Mouse (Mus musculus) spleen, adult 2 months (tissue): ENCODE measurements around the gene Ube2j2. TPM values are rescaled to one million over a fixed set of nuclear protein-coding genes. Genes with fewer than 3 reads are reported as not detected.
A peak's percentile ranks its signal among the peaks of the same experiment; 100 is the strongest.

Source experiments
- DNase-seq, 2 experiments: peaks; one replicate each; pipeline versions ENCODE4 v3.0.0 to v3.0.0-alpha.2; 2012 to 2021; ENCODE audit warnings: low spot score in 2 of 2, low read depth in 1 of 2
- H3K27ac ChIP-seq: fragments of 200-500 bp; 2 replicates; pipeline ENCODE4 v1.5.1; 2012; ENCODE audit warnings: low read length, inconsistent platforms; ENCODE audit not compliant: insufficient read depth
- H3K27me3 ChIP-seq: fragments of 200-500 bp; 2 replicates; pipeline ENCODE4 v1.6.1; 2012; ENCODE audit warnings: mild to moderate bottlenecking, moderate library complexity, low read length, inconsistent platforms; ENCODE audit not compliant: control insufficient read depth, insufficient read depth
- H3K36me3 ChIP-seq: fragments of 200-500 bp; 2 replicates; pipeline ENCODE4 v1.6.1; 2012; ENCODE audit warnings: mild to moderate bottlenecking, low read length, inconsistent platforms; ENCODE audit not compliant: control insufficient read depth, insufficient read depth
- H3K4me1 ChIP-seq: fragments of 200-500 bp; 2 replicates; pipeline ENCODE4 v1.6.1; 2011; ENCODE audit warnings: inconsistent platforms; ENCODE audit not compliant: control insufficient read depth, insufficient read depth, insufficient read length
- H3K4me3 ChIP-seq: fragments of 200-500 bp; 2 replicates; pipeline ENCODE4 v1.5.1; 2011; ENCODE audit warnings: mild to moderate bottlenecking, inconsistent platforms; ENCODE audit not compliant: insufficient read depth, insufficient read length; ENCODE audit errors: extremely low read depth
- CTCF ChIP-seq: fragments of 200-500 bp; IDR thresholded peaks from 2 replicates; pipeline ENCODE4 v1.5.1; 2011; ENCODE audit warnings: mild to moderate bottlenecking, inconsistent platforms; ENCODE audit not compliant: insufficient read depth, insufficient read length, insufficient replicate concordance; ENCODE audit errors: extremely low read depth
- POLR2A ChIP-seq: fragments of 200-500 bp; IDR thresholded peaks from 2 replicates; pipeline ENCODE4 v1.6.1; 2011; ENCODE audit warnings: low read depth, low read length, inconsistent platforms
- WGBS: fragments of 180-500 bp; shearing (Covaris S2); methylation state at CpG from one replicate; pipeline ENCODE4 v1.1.7; 2018; 5-methylcytosine and 5-hydroxymethylcytosine counted together
- polyA plus RNA-seq: library from polyadenylated mRNA; depleted of rRNA; stranded (reverse); fragments of >200 nt; gene quantifications from 2 replicates; pipeline ENCODE4 v1.2.3, GENCODE M21; 2012; rRNA removed

The Ube2j2 gene
- polyA plus RNA-seq, 1 experiment: 53.6 TPM

- WGBS: under 1% methylated on average over 70 of the region's 70 CpGs
- no peaks in the 10 kb centered on the region for H3K27me3 ChIP-seq
- H3K4me1 ChIP-seq: peaks cover 15% of the 10 kb centered on the region
- peak overlapping the region; percentile 98 for H3K27ac ChIP-seq
- DNase-seq: peak; percentile 89
- TF ChIP-seq POLR2A (0 out of 2 replicates have a peak, but pooled peaks have one; percentile 33), CTCF (no peak)
- peak overlapping the region; percentile 95 for H3K4me3 ChIP-seq
- H3K36me3 ChIP-seq: peaks cover 11% of the 10 kb centered on the region
Observed at GRCm38 (mm10) chr4:155992906-155993547, 49.4 kb downstream of the Ube2j2 start.

GRCm38 (mm10) chr4:155993606-155994005 lies 50.0 kb downstream of the Ube2j2 start:
- DNase-seq: no peak
- H3K27ac ChIP-seq: peak overlapping the region; percentile 98
- H3K27me3 ChIP-seq: no peaks in the 10 kb centered on the region
- peaks cover 11% of the 10 kb centered on the region for H3K36me3 ChIP-seq
- peak overlapping the region; percentile 95 for H3K4me3 ChIP-seq
- TF ChIP-seq POLR2A (no peak), CTCF (no peak)
- H3K4me1 ChIP-seq: peaks cover 15% of the 10 kb centered on the region
- 3% methylated on average over 15 of the region's 15 CpGs for WGBS

- Histone ChIP-seq H3K27ac (peak overlapping the region; percentile 38; the same call in 1 of the 2 replicates), H3K36me3 (peaks cover 63% of the 10 kb centered on the region), H3K4me3 (no peak overlapping the region), H3K4me1 (no peaks in the 10 kb centered on the region), H3K27me3 (no peaks in the 10 kb centered on the region)
- TF ChIP-seq CTCF (no peak), POLR2A (no peak)
- WGBS: 84% methylated on average over 3 of the region's 3 CpGs
- DNase-seq: peak in 1 of 2 experiments; percentile 31
Observed at GRCm38 (mm10) chr4:156004109-156004508, 60.5 kb downstream of the Ube2j2 start.

- Histone ChIP-seq H3K4me3 (no peak overlapping the region), H3K27ac (no peak overlapping the region), H3K4me1 (no peaks in the 10 kb centered on the region), H3K27me3 (no peaks in the 10 kb centered on the region), H3K36me3 (peaks cover 52% of the 10 kb centered on the region)
- no peak for TF ChIP-seq POLR2A
- TF ChIP-seq CTCF: no peak
- DNase-seq: no peak
- WGBS: 96% methylated on average over 4 of the region's 4 CpGs
Observed at GRCm38 (mm10) chr4:156008369-156008768, 64.7 kb downstream of the Ube2j2 start.

Other genes with a start within 250 kb of the Ube2j2 start
- 8.8 and 12.7 TPM in 2 replicates for gene Fndc10, start 249.5 kb upstream of the Ube2j2 start, polyA plus RNA-seq
- 82.4 and 117 TPM in 2 replicates for gene Ssu72, start 239.0 kb upstream of the Ube2j2 start, polyA plus RNA-seq
- gene Tmem240, start 209.0 kb upstream of the Ube2j2 start, polyA plus RNA-seq: 1.6 and 1.9 TPM in 2 replicates
- gene Atad3a, start 182.7 kb upstream of the Ube2j2 start, polyA plus RNA-seq: 59.9 and 91.6 TPM in 2 replicates
- gene Vwa1, start 169.1 kb upstream of the Ube2j2 start, polyA plus RNA-seq: 21.5 and 24.3 TPM in 2 replicates
- 0.06 and 0.16 TPM in 2 replicates for gene Tmem88b, start 158.0 kb upstream of the Ube2j2 start, polyA plus RNA-seq
- gene Ankrd65, start 153.4 kb upstream of the Ube2j2 start, polyA plus RNA-seq: 0.25 and 0.49 TPM in 2 replicates
- gene Mrpl20, start 141.0 kb upstream of the Ube2j2 start, polyA plus RNA-seq: 23.3 and 31.4 TPM in 2 replicates
- 56.2 and 57.9 TPM in 2 replicates for gene Ccnl2, start 131.3 kb upstream of the Ube2j2 start, polyA plus RNA-seq
- gene Aurkaip1, start 112.6 kb upstream of the Ube2j2 start, polyA plus RNA-seq: 88.7 and 144 TPM in 2 replicates
- 73.6 and 118 TPM in 2 replicates for gene Mxra8, start 104.2 kb upstream of the Ube2j2 start, polyA plus RNA-seq
- 98.5 and 132 TPM in 2 replicates for gene Dvl1, start 96.4 kb upstream of the Ube2j2 start, polyA plus RNA-seq
- gene Tas1r3, start 80.5 kb upstream of the Ube2j2 start, polyA plus RNA-seq: 0.95 and 1.2 TPM in 2 replicates
- gene Cptp, start 74.4 kb upstream of the Ube2j2 start, polyA plus RNA-seq: 18.9 and 19.8 TPM in 2 replicates
- 31.8 and 36.3 TPM in 2 replicates for gene Ints11, start 74.3 kb upstream of the Ube2j2 start, polyA plus RNA-seq
- gene Pusl1, start 52.0 kb upstream of the Ube2j2 start, polyA plus RNA-seq: 48.8 and 70.1 TPM in 2 replicates
- gene Acap3, start 52.0 kb upstream of the Ube2j2 start, polyA plus RNA-seq: 29.1 and 31.9 TPM in 2 replicates
- 21.6 and 50.1 TPM in 2 replicates for gene C1qtnf12, start 18.5 kb downstream of the Ube2j2 start, polyA plus RNA-seq
- 4.9 and 7.6 TPM in 2 replicates for gene B3galt6, start 48.8 kb downstream of the Ube2j2 start, polyA plus RNA-seq
- gene Sdf4, start 49.0 kb downstream of the Ube2j2 start, polyA plus RNA-seq: 33.5 and 35.7 TPM in 2 replicates
- 20.7 and 34.3 TPM in 2 replicates for gene Tnfrsf4, start 70.0 kb downstream of the Ube2j2 start, polyA plus RNA-seq
- 29.9 and 38.2 TPM in 2 replicates for gene Tnfrsf18, start 82.3 kb downstream of the Ube2j2 start, polyA plus RNA-seq
- gene Ttll10, start 115.6 kb downstream of the Ube2j2 start, polyA plus RNA-seq: 0.07 TPM in 1 of 2 replicates, not detected in the other
- gene 9430015G10Rik, start 166.2 kb downstream of the Ube2j2 start, polyA plus RNA-seq: 31.5 and 38.4 TPM in 2 replicates
- gene Rnf223, start 186.7 kb downstream of the Ube2j2 start, polyA plus RNA-seq: 0.55 and 0.67 TPM in 2 replicates